Mouse (Mus musculus) liver (tissue): ENCODE results near the gene Ecpas.
A peak's percentile ranks its signal among the peaks of the same experiment; 100 is the strongest.

Experiments
- DNase-seq: peaks from one replicate; pipeline ENCODE4 v3.0.0-alpha.2; 2020; ENCODE audit warnings: mixed read lengths

The Ecpas gene

GRCm38 (mm10) chr4:58910175-58911068 is 2.1 kb downstream of the Ecpas start:
- DNase-seq, result no peak

GRCm38 (mm10) chr4:58907453-58907852 is 5.1 kb downstream of the Ecpas start:
- DNase-seq, result no peak

GRCm38 (mm10) chr4:58898318-58898717 is 14.2 kb downstream of the Ecpas start:
- no peak for DNase-seq

- DNase-seq, result no peak
These were observed 15.1 kb downstream of the Ecpas start for GRCm38 (mm10) chr4:58897436-58897835.

GRCm38 (mm10) chr4:58894399-58894798 is 18.1 kb downstream of the Ecpas start:
- no peak for DNase-seq

- peak; percentile 50 for DNase-seq
These were observed 22.3 kb downstream of the Ecpas start for GRCm38 (mm10) chr4:58890035-58890782.

- no peak for DNase-seq
These were observed 24.0 kb downstream of the Ecpas start for GRCm38 (mm10) chr4:58888568-58888967.

GRCm38 (mm10) chr4:58887626-58888025 is 24.9 kb downstream of the Ecpas start:
- DNase-seq, result no peak

GRCm38 (mm10) chr4:58886778-58887177 is 25.8 kb downstream of the Ecpas start:
- DNase-seq, result no peak

- no peak for DNase-seq
These were observed 27.2 kb downstream of the Ecpas start for GRCm38 (mm10) chr4:58885341-58885740.

- DNase-seq, result no peak
These were observed 28.7 kb downstream of the Ecpas start for GRCm38 (mm10) chr4:58883841-58884240.

GRCm38 (mm10) chr4:58874373-58874772 is 38.2 kb downstream of the Ecpas start:
- no peak for DNase-seq

GRCm38 (mm10) chr4:58867242-58867641 is 45.3 kb downstream of the Ecpas start:
- DNase-seq, result no peak

GRCm38 (mm10) chr4:58832908-58833307 is 79.6 kb downstream of the Ecpas start:
- no peak for DNase-seq

- no peak for DNase-seq
These were observed 86.6 kb downstream of the Ecpas start for GRCm38 (mm10) chr4:58825921-58826320.

GRCm38 (mm10) chr4:58787616-58788015 is 124.9 kb downstream of the Ecpas start, which contains the start of gene Olfr267:
Gene Olfr267 (minus strand): TSS chr4:58787716.
- DNase-seq, result no peak

GRCm38 (mm10) chr4:58786659-58787058 is 125.9 kb downstream of the Ecpas start:
- no peak for DNase-seq

- no peak for DNase-seq
These were observed 149.1 kb downstream of the Ecpas start for GRCm38 (mm10) chr4:58763417-58763816.

GRCm38 (mm10) chr4:58749510-58749909 is 163.0 kb downstream of the Ecpas start:
- DNase-seq, result no peak

GRCm38 (mm10) chr4:58749101-58749500 is 163.4 kb downstream of the Ecpas start:
- no peak for DNase-seq
